Mouse (Mus musculus) bone marrow, adult 2 months (tissue): ENCODE results near the gene Coq8a. TPM values are rescaled to one million over a fixed set of nuclear protein-coding genes. Genes with fewer than 3 reads are reported as not detected.

Source experiments
- H3K27ac ChIP-seq: fragments of 200-500 bp; 2 replicates; pipeline ENCODE4 v1.5.1; 2012; ENCODE audit warnings: low read depth, mild to moderate bottlenecking, control low read depth, inconsistent platforms, low read length; ENCODE audit not compliant: control insufficient read depth, poor library complexity, insufficient read depth
- H3K4me1 ChIP-seq: fragments of 200-500 bp; 2 replicates; pipeline ENCODE4 v1.6.1; 2011; ENCODE audit warnings: low read length; ENCODE audit not compliant: control insufficient read depth, insufficient read depth
- H3K4me3 ChIP-seq: fragments of 200-500 bp; replicated peaks from 2 replicates; pipeline ENCODE3; 2011; ENCODE audit warnings: mild to moderate bottlenecking, low read depth, low read length, control low read depth; ENCODE audit not compliant: control insufficient read depth
- CTCF ChIP-seq: fragments of 200-500 bp; IDR thresholded peaks from 2 replicates; pipeline ENCODE4 v1.5.1; 2011; ENCODE audit warnings: low read length, control low read depth; ENCODE audit not compliant: control insufficient read depth, insufficient read depth
- POLR2A ChIP-seq: fragments of 200-500 bp; IDR thresholded peaks from 2 replicates; pipeline ENCODE4 v1.6.1; 2011; ENCODE audit warnings: low read depth, mild to moderate bottlenecking, control low read depth, low read length, borderline replicate concordance; ENCODE audit not compliant: control insufficient read depth
- WGBS: fragments of 180-500 bp; shearing (Covaris S2); methylation state at CpG from one replicate; pipeline ENCODE4 v1.1.7; 2018; 5-methylcytosine and 5-hydroxymethylcytosine counted together
- polyA plus RNA-seq: library from polyadenylated mRNA; stranded (reverse); fragments of >200 nt; gene quantifications from 2 replicates; pipeline ENCODE4 v1.2.4, GENCODE M21; 2011; ENCODE audit warnings: low replicate concordance; ENCODE audit not compliant: missing spikeins, insufficient read depth, insufficient read length

Coq8a gene
- polyA plus RNA-seq, 1 experiment, result 8.2 TPM

- Histone ChIP-seq H3K4me3 (no peak overlapping the region), H3K27ac (no peak overlapping the region), H3K4me1 (no peaks in the 10 kb centered on the region)
- TF ChIP-seq POLR2A (no peak), CTCF (no peak)
- WGBS, result 88% methylated on average over 2 of the region's 2 CpGs
Measured at GRCm38 (mm10) chr1:180140970-180141369, 58.4 kb downstream of the Coq8a start.

- 90% methylated on average over 4 of the region's 4 CpGs for WGBS
- Histone ChIP-seq H3K27ac (no peak overlapping the region), H3K4me3 (no peak overlapping the region), H3K4me1 (no peaks in the 10 kb centered on the region)
- TF ChIP-seq CTCF (no peak), POLR2A (no peak)
Measured at GRCm38 (mm10) chr1:180139158-180139557, 60.2 kb downstream of the Coq8a start.

GRCm38 (mm10) chr1:180132187-180132586, 67.2 kb downstream of the Coq8a start:
- TF ChIP-seq POLR2A, result no peak
- TF ChIP-seq CTCF, result no peak
- WGBS, result 24% methylated on average over 4 of the region's 4 CpGs
- no peaks in the 10 kb centered on the region for H3K4me1 ChIP-seq
- H3K4me3 ChIP-seq, result no peak overlapping the region
- H3K27ac ChIP-seq, result no peak overlapping the region

DNA sequence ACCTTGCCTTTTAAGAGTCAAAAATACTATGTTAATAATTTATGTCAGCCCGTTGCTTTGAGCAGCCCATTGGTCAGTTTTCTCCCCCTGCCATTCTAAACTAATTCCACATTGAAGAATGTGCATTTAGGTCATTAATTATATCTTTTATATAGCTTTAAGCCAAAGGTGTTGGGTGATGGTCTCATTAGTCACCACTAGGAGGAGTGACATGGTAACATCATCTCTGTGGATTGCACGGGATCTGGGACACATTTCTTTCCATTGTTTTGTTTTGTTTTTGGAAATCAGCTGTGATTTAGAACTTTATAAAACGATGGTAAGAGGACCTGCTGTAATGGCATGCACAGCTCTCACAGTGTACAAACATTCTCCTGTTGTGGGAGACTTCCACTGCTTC, 68.0 kb downstream of the Coq8a start:
- Histone ChIP-seq H3K27ac (no peak overlapping the region), H3K4me1 (no peaks in the 10 kb centered on the region), H3K4me3 (no peak overlapping the region)
- no peak for TF ChIP-seq POLR2A
- TF ChIP-seq CTCF, result no peak
- 72% methylated on average over 3 of the region's 3 CpGs for whole genome bisulfite sequencing

- Histone ChIP-seq H3K4me1 (no peaks in the 10 kb centered on the region), H3K4me3 (no peak overlapping the region), H3K27ac (no peak overlapping the region)
- no peak for TF ChIP-seq POLR2A
- 84% methylated on average over 5 of the region's 5 CpGs for WGBS
Measured at GRCm38 (mm10) chr1:180128077-180128792, 71.2 kb downstream of the Coq8a start.

GRCm38 (mm10) chr1:180118233-180118632, 81.2 kb downstream of the Coq8a start:
- 92% methylated on average over 8 of the region's 8 CpGs for WGBS

DNA sequence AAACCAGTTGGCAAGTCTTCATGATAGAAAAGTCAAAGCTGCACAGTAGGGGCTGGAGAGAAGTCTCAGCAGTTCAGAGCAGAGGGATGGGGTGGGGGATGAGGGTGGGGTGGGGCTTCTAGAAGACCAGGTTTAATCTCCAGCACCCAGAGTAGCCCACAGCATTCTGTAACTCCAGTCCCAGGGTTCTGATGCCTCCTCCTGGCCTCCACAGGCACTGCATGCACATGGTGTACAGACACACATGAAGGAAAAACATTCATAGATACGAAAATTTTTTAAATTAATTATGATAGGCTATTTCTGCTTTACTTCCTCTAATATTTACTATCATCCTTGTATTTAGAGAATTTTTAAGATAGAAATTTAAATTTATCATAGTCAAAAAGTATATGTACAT, 82.9 kb downstream of the Coq8a start:
- WGBS, result 79% methylated on average over 1 of the region's 1 CpGs
- no peaks in the 10 kb centered on the region for H3K4me1 ChIP-seq
- no peak overlapping the region for H3K27ac ChIP-seq
- no peak overlapping the region for H3K4me3 ChIP-seq
- TF ChIP-seq CTCF (peak; percentile 28; the same call in 1 of the 2 replicates), POLR2A (no peak)

More at GRCm38 (mm10) chr1:180118233-180118632, 81.2 kb downstream of the Coq8a start:
- no peaks in the 10 kb centered on the region for H3K4me1 ChIP-seq
- TF ChIP-seq POLR2A, result no peak
- TF ChIP-seq CTCF, result no peak
- no peak overlapping the region for H3K27ac ChIP-seq
- H3K4me3 ChIP-seq, result no peak overlapping the region

Other genes with a start within 250 kb of the Coq8a start
- gene Cdc42bpa, start 239.1 kb downstream of the Coq8a start, polyA plus RNA-seq, result 5.1 and 8.7 TPM in 2 replicates
- gene Psen2, start 63.8 kb upstream of the Coq8a start, polyA plus RNA-seq, result 43.0 and 58.1 TPM in 2 replicates
- 11.4 and 18.1 TPM in 2 replicates for gene Itpkb, start 130.9 kb upstream of the Coq8a start, polyA plus RNA-seq